Mouse (Mus musculus) forebrain, embryonic 11.5 days (tissue): ENCODE data around the gene Smyd3. TPM values are rescaled to one million over a fixed set of nuclear protein-coding genes. Genes with fewer than 3 reads are reported as not detected.

Experiments used
- ATAC-seq: fragments of 200-750 bp; cut with Nextera tagmentation; replicated peaks from 2 replicates; pipeline ENCODE4 v1.8.0; 2017; ENCODE audit warnings: moderate TSS enrichment; ENCODE audit not compliant: low FRiP score
- DNase-seq: peaks from one replicate; pipeline ENCODE4 v3.0.0-alpha.2; 2017; ENCODE audit warnings: low spot score
- H3K27ac ChIP-seq: fragments of 300-500 bp; sonication (generic); 2 replicates; pipeline ENCODE4 v1.5.1; 2014; ENCODE audit warnings: low read depth, low read length
- H3K27me3 ChIP-seq: fragments of 300-500 bp; sonication (generic); 2 replicates; pipeline ENCODE4 v1.6.1; 2014; ENCODE audit warnings: mild to moderate bottlenecking, low read length, mixed read lengths; ENCODE audit not compliant: control insufficient read depth, insufficient read depth
- H3K36me3 ChIP-seq: fragments of 300-500 bp; sonication (generic); 2 replicates; pipeline ENCODE4 v1.6.1; 2014; ENCODE audit warnings: mild to moderate bottlenecking, low read length, moderate library complexity, mixed read lengths; ENCODE audit not compliant: control insufficient read depth, insufficient read depth
- H3K4me1 ChIP-seq: fragments of 300-500 bp; sonication (generic); replicated peaks from 2 replicates; pipeline ENCODE4 v1.6.1; 2014; ENCODE audit warnings: low read length, mixed read lengths; ENCODE audit not compliant: control insufficient read depth, insufficient read depth
- H3K4me2 ChIP-seq: fragments of 300-500 bp; sonication (generic); 2 replicates; pipeline ENCODE4 v1.6.1; 2014; ENCODE audit warnings: low read depth, mild to moderate bottlenecking, low read length, moderate library complexity, mixed read lengths; ENCODE audit not compliant: severe bottlenecking
- H3K4me3 ChIP-seq: fragments of 300-500 bp; sonication (generic); 2 replicates; pipeline ENCODE4 v1.5.1; 2014; ENCODE audit warnings: low read depth, low read length
- H3K9ac ChIP-seq: fragments of 300-500 bp; sonication (generic); 2 replicates; pipeline ENCODE4 v1.6.1; 2014; ENCODE audit warnings: low read length
- H3K9me3 ChIP-seq: fragments of 300-500 bp; sonication (generic); 2 replicates; pipeline ENCODE4 v1.6.1; 2016; ENCODE audit warnings: low read length, mixed read lengths; ENCODE audit not compliant: control insufficient read depth
- WGBS: fragments of 180-500 bp; shearing (Covaris S2); extraction: QIAGEN DNeasy Blood & Tissue Kit; methylation state at CpG from one replicate; pipeline ENCODE4 v1.1.7; 2014; 5-methylcytosine and 5-hydroxymethylcytosine counted together
- polyA plus RNA-seq: library from polyadenylated mRNA; unstranded; fragments of >200 nt; fragmentation: Nextera tagmentation; extraction: Ambion mirVana; gene quantifications from 2 replicates; pipeline ENCODE4 v1.2.1, GENCODE M21; 2014

Gene Smyd3
- polyA plus RNA-seq, 1 experiment from 2014 or later = 14.1 TPM

GRCm38 (mm10) chr1:179480862-179481261, 37.0 kb downstream of the Smyd3 start:
- WGBS = 91% methylated on average over 4 of the region's 4 CpGs

GRCm38 (mm10) chr1:179477157-179477902, 40.5 kb downstream of the Smyd3 start:
- Histone ChIP-seq H3K27ac (no peak overlapping the region), H3K4me2 (no peak overlapping the region), H3K9me3 (no peaks in the 10 kb centered on the region), H3K9ac (no peak overlapping the region), H3K4me3 (no peak overlapping the region), H3K4me1 (no peaks in the 10 kb centered on the region), H3K27me3 (no peaks in the 10 kb centered on the region), H3K36me3 (no peaks in the 10 kb centered on the region)
- 0 out of 2 replicates have a peak, but pooled peaks have one; percentile 61 for ATAC-seq
- 75% methylated on average over 5 of the region's 5 CpGs for WGBS
- DNase-seq = peak; percentile 59

More at GRCm38 (mm10) chr1:179480862-179481261, 37.0 kb downstream of the Smyd3 start:
- Histone ChIP-seq H3K36me3 (no peaks in the 10 kb centered on the region), H3K4me3 (no peak overlapping the region), H3K4me2 (no peak overlapping the region), H3K4me1 (no peaks in the 10 kb centered on the region; the same call in 1 of the 2 replicates), H3K9me3 (no peaks in the 10 kb centered on the region), H3K27me3 (no peaks in the 10 kb centered on the region), H3K27ac (no peak overlapping the region), H3K9ac (no peak overlapping the region)
- no peak for ATAC-seq
- no peak for DNase-seq

GRCm38 (mm10) chr1:179476461-179477156, 41.2 kb downstream of the Smyd3 start:
- 0 out of 2 replicates have a peak, but pooled peaks have one; percentile 61 for ATAC-seq
- no peak overlapping the region for H3K4me2 ChIP-seq
- no peaks in the 10 kb centered on the region for H3K9me3 ChIP-seq
- peak; percentile 56 for DNase-seq
- no peak overlapping the region for H3K27ac ChIP-seq
- WGBS = 69% methylated on average over 6 of the region's 6 CpGs
- H3K9ac ChIP-seq = no peak overlapping the region
- H3K4me1 ChIP-seq = no peaks in the 10 kb centered on the region
- H3K4me3 ChIP-seq = no peak overlapping the region
- H3K36me3 ChIP-seq = no peaks in the 10 kb centered on the region
- H3K27me3 ChIP-seq = no peaks in the 10 kb centered on the region

GRCm38 (mm10) chr1:179474776-179475175, 43.1 kb downstream of the Smyd3 start:
- Histone ChIP-seq H3K9me3 (no peaks in the 10 kb centered on the region), H3K4me2 (no peak overlapping the region), H3K9ac (no peak overlapping the region), H3K27ac (no peak overlapping the region), H3K36me3 (no peaks in the 10 kb centered on the region), H3K4me1 (no peaks in the 10 kb centered on the region), H3K4me3 (no peak overlapping the region), H3K27me3 (no peaks in the 10 kb centered on the region)
- WGBS = 88% methylated on average over 8 of the region's 8 CpGs
- ATAC-seq = no peak
- no peak for DNase-seq

- DNase-seq = no peak
- no peak overlapping the region for H3K9ac ChIP-seq
- H3K9me3 ChIP-seq = no peaks in the 10 kb centered on the region
- H3K4me1 ChIP-seq = no peaks in the 10 kb centered on the region
- ATAC-seq = no peak
- no peak overlapping the region for H3K4me3 ChIP-seq
- H3K27ac ChIP-seq = no peak overlapping the region
- H3K36me3 ChIP-seq = no peaks in the 10 kb centered on the region
- WGBS = 88% methylated on average over 17 of the region's 17 CpGs
- H3K4me2 ChIP-seq = no peak overlapping the region
- H3K27me3 ChIP-seq = no peaks in the 10 kb centered on the region
Measured at GRCm38 (mm10) chr1:179473920-179474643, 43.8 kb downstream of the Smyd3 start.

GRCm38 (mm10) chr1:179467970-179468369, 49.9 kb downstream of the Smyd3 start:
- H3K9ac ChIP-seq = no peak overlapping the region
- H3K36me3 ChIP-seq = no peaks in the 10 kb centered on the region
- DNase-seq = no peak
- no peak overlapping the region for H3K4me3 ChIP-seq
- no peak overlapping the region for H3K4me2 ChIP-seq
- no peaks in the 10 kb centered on the region for H3K9me3 ChIP-seq
- no peak overlapping the region for H3K27ac ChIP-seq
- 91% methylated on average over 8 of the region's 8 CpGs for WGBS
- no peaks in the 10 kb centered on the region for H3K27me3 ChIP-seq
- no peak for ATAC-seq
- H3K4me1 ChIP-seq = no peaks in the 10 kb centered on the region

GRCm38 (mm10) chr1:179462376-179462775, 55.5 kb downstream of the Smyd3 start:
- DNase-seq = no peak
- no peaks in the 10 kb centered on the region for H3K4me1 ChIP-seq
- H3K27ac ChIP-seq = no peak overlapping the region
- 85% methylated on average over 5 of the region's 5 CpGs for WGBS
- H3K4me2 ChIP-seq = no peak overlapping the region
- H3K4me3 ChIP-seq = no peak overlapping the region
- no peak for ATAC-seq
- H3K27me3 ChIP-seq = no peaks in the 10 kb centered on the region
- H3K9ac ChIP-seq = no peak overlapping the region
- no peaks in the 10 kb centered on the region for H3K36me3 ChIP-seq
- no peaks in the 10 kb centered on the region for H3K9me3 ChIP-seq

GRCm38 (mm10) chr1:179461019-179461814, 56.6 kb downstream of the Smyd3 start:
- DNase-seq (no peak), ATAC-seq (no peak)
- Histone ChIP-seq H3K27ac (no peak overlapping the region), H3K9me3 (no peaks in the 10 kb centered on the region), H3K4me3 (no peak overlapping the region), H3K27me3 (peaks cover 2% of the 10 kb centered on the region; the same call in 1 of the 2 replicates), H3K36me3 (no peaks in the 10 kb centered on the region), H3K4me2 (no peak overlapping the region), H3K9ac (no peak overlapping the region), H3K4me1 (no peaks in the 10 kb centered on the region)
- WGBS = 77% methylated on average over 22 of the region's 22 CpGs
